Mouse (Mus musculus): Measurements from ENCODE around the gene Zfp385b.

DNA sequence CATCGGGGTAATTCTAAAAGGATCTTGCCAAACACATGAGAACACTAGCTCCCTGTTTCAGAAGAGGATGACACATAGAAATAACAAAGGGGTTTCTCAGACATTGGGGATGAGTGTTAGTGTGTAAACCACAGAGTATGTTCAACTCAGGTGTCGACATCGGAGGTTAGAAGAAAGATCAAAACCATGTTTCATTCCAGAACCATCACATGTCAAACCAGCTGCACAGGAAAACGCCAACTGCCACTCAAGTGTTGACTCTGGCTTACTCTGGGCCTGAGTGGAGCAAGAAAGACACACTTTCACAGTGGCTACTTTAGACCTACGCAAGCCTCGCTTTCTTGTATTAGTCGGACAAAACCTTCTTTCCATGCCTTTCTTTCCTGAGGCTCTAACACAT lies 74.2 kb downstream of the Zfp385b start:
- no peak for TF ChIP-seq CTCF (IDR thresholded peaks at IDR 0.05; ENCODE audit: borderline replicate concordance, insufficient read depth, low read depth, low read length)
- no peak for TF ChIP-seq POLR2A (IDR thresholded peaks at IDR 0.05; ENCODE audit: borderline replicate concordance, insufficient read depth, low read length)

Measured in cerebellum, adult 2 months (tissue).